Mouse (Mus musculus) ES-Bruce4 (cell line): ENCODE measurements around the gene Ywhae. TPM values are rescaled to one million over a fixed set of nuclear protein-coding genes. Genes with fewer than 3 reads are reported as not detected.
"Not testable (repeated sequence)": the region's sequence is repeated elsewhere in the genome, so short reads cannot be mapped to it uniquely, and the experiment has no call there.

Experiments
- H3K27ac ChIP-seq: 2 replicates; pipeline ENCODE4 v1.5.1; 2012; ENCODE audit warnings: low read length, inconsistent platforms; ENCODE audit not compliant: insufficient read depth
- H3K27me3 ChIP-seq: 2 replicates; pipeline ENCODE4 v1.6.1; 2012; ENCODE audit warnings: mild to moderate bottlenecking, low read length, inconsistent platforms; ENCODE audit not compliant: control insufficient read depth, poor library complexity, insufficient read depth, severe bottlenecking
- H3K36me3 ChIP-seq: 2 replicates; pipeline ENCODE4 v1.6.1; 2012; ENCODE audit warnings: inconsistent platforms, mild to moderate bottlenecking, low read length, moderate library complexity; ENCODE audit not compliant: control insufficient read depth, poor library complexity, insufficient read depth, severe bottlenecking
- H3K4me1 ChIP-seq: one replicate; pipeline ENCODE4 v1.8.1; 2011; ENCODE audit warnings: low read length; ENCODE audit not compliant: control insufficient read depth, insufficient read depth
- H3K4me3 ChIP-seq: 2 replicates; pipeline ENCODE4 v1.5.1; 2011; ENCODE audit warnings: low read depth, mild to moderate bottlenecking, low read length
- H3K9ac ChIP-seq: 2 replicates; pipeline ENCODE4 v1.6.1; 2012; ENCODE audit warnings: low read depth, mild to moderate bottlenecking, inconsistent platforms; ENCODE audit not compliant: poor library complexity, severe bottlenecking
- H3K9me3 ChIP-seq: replicated peaks from 2 replicates; pipeline ENCODE4 v1.6.1; 2012; ENCODE audit warnings: mild to moderate bottlenecking, low read length, inconsistent platforms; ENCODE audit not compliant: control insufficient read depth, poor library complexity, insufficient read depth, severe bottlenecking
- CTCF ChIP-seq: IDR thresholded peaks from one replicate; pipeline ENCODE4 v1.8.1; 2011; ENCODE audit warnings: low read depth, low read length
- EP300 ChIP-seq: IDR thresholded peaks from 2 replicates; pipeline ENCODE4 v1.6.1; 2011; ENCODE audit warnings: low read depth, low read length; ENCODE audit not compliant: insufficient read depth
- POLR2A ChIP-seq: IDR thresholded peaks from one replicate; pipeline ENCODE4 v1.8.1; 2011; ENCODE audit warnings: low read length; ENCODE audit not compliant: insufficient read depth
- polyA plus RNA-seq: library from polyadenylated mRNA; stranded (reverse); fragments of >200 nt; gene quantifications from 2 replicates; pipeline ENCODE4 v1.2.4, GENCODE M21; 2011; ENCODE audit warnings: low read depth; ENCODE audit not compliant: missing spikeins, insufficient read depth, insufficient read length

Gene Ywhae
- polyA plus RNA-seq, 1 experiment = 1,367 TPM

DNA sequence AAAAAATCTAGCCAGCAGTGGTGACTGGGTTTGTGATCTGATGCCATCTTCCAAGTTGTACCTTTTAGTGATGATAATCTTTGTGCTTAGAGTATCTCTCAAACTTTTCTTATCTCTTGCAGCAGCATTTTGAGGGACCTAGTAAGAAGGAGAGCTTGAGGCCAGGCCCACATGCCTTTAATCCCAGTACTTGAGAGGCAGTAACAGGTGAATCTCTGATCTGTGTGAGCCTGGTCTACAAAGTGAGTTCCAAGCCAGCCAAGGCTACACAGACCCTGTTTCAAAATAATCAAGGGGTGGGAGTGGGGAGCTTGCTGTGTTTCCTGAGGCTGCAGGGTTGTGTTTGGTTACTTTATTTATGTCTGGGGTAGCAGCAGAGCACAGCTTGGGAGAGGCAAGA lies 41.6 kb upstream of the Ywhae start:
- TF ChIP-seq CTCF (no peak), EP300 (no peak)
- Histone ChIP-seq H3K4me1 (peaks cover 1% of the 10 kb centered on the region), H3K9ac (no peak overlapping the region), H3K9me3 (no peaks in the 10 kb centered on the region), H3K36me3 (peaks cover 24% of the 10 kb centered on the region), H3K27ac (no peak overlapping the region), H3K4me3 (no peak overlapping the region), H3K27me3 (no peaks in the 10 kb centered on the region)

DNA sequence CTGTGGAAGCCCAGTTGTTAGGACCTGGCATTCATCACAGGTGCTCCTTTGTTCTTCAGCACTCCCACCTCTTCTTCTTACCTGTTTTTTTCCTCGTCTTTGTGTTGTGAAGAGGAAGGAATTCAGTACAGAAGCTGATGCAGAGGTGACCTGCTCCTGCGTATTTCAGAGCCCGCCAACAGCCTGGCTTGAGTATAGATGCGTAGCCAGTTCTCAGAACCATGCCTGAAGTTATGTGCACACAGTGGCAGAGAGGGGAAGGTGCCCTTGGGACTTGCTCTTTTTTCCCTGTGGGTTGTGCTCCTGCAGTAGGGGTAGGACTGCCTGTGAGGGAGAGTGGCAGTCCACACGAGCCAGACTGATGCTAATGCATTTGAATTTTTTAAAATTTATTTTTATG lies 39.1 kb upstream of the Ywhae start:
- no peaks in the 10 kb centered on the region for H3K27me3 ChIP-seq
- no peak overlapping the region for H3K4me3 ChIP-seq
- H3K9me3 ChIP-seq = no peaks in the 10 kb centered on the region
- H3K4me1 ChIP-seq = peaks cover 1% of the 10 kb centered on the region
- TF ChIP-seq CTCF (no peak), EP300 (no peak), POLR2A (no peak)
- H3K9ac ChIP-seq = no peak overlapping the region
- no peak overlapping the region for H3K27ac ChIP-seq
- H3K36me3 ChIP-seq = peaks cover 47% of the 10 kb centered on the region

DNA sequence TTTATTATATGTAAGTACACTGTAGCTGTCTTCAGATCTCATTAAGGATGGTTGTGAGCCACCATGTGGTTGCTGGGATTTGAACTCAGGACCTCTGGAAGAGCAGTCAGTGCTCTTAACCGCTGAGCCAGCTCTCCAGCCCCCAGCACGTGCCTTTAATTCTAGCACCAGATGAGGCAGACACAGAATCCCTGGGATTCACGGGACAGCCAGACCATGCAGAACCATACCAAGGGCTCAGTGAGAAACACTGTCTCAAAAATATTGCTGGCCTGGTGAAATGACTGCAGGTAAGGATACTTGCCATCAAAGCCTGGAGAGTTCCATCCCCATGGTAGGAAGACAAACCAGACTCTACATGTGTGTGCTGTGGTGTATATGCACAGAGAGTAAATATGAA lies 35.2 kb upstream of the Ywhae start:
- H3K4me1 ChIP-seq, H3K4me3 ChIP-seq, H3K9me3 ChIP-seq, H3K27me3 ChIP-seq, H3K9ac ChIP-seq, H3K27ac ChIP-seq: not testable (repeated sequence)
- peaks cover 61% of the 10 kb centered on the region for H3K36me3 ChIP-seq

DNA sequence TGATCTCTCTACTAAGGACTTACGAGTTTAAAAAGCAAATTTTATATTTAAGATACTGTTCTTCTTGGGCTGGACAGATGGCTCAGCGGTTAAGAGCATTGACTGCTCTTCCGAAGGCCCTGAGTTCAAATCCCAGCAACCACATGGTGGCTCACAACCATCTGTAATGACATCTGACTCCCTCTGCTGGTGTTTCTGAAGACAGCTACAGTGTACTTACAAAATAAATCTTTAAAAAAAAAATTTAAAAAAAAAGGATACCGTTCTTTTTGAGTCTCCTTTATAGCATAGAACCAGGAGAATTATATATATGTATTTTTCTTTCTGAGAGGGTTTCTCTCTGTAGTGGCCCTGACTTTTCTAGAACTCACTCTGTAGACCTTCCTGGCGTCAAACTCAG lies 32.1 kb upstream of the Ywhae start:
- TF ChIP-seq CTCF = no peak
- no peak for TF ChIP-seq EP300
- TF ChIP-seq POLR2A = no peak
- no peaks in the 10 kb centered on the region for H3K9me3 ChIP-seq
- H3K27ac ChIP-seq = no peak overlapping the region
- H3K9ac ChIP-seq = no peak overlapping the region
- H3K4me1 ChIP-seq = no peaks in the 10 kb centered on the region
- no peak overlapping the region for H3K4me3 ChIP-seq
- H3K27me3 ChIP-seq = no peaks in the 10 kb centered on the region
- H3K36me3 ChIP-seq = peaks cover 76% of the 10 kb centered on the region

DNA sequence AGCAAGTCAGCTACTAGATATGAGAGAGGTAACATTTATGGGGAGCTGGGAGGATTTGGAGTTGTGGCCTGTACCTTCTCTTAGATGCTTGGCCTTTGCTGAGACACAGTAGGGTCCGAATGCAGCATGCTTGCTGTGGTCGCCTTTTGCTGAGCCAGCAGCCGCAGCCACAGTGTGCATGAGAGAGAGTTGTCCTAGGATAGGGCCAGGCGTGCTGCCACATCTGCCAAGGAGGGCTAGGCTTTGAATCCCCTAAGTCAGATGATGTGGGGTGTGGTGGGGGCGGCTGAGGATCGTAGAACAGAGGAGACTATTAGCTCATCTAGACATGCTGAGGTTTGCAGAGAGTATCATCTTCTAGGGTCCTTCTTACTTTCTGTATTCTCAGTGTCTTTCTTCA lies 29.9 kb upstream of the Ywhae start:
- Histone ChIP-seq H3K27ac (no peak overlapping the region), H3K36me3 (peaks cover 59% of the 10 kb centered on the region)
- TF ChIP-seq CTCF (no peak), EP300 (no peak), POLR2A (no peak)

DNA sequence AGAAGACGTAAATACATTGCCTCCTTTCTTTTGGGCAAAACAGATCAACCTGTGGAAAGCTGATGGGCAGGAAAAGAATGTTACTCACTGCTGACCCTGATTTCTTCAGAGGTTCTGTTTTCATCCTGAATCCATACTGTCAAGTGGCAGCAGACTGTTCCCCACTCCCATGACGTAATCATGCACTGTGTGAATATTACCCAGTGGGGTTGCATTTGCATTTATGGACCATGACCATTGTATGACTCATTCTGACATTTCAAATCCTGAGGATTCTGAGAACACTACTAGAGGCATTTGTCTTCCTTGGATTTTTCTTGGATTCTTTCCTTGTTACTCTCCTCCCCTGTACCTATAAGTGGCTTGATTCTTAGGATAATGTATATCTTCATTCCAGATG lies 28.9 kb upstream of the Ywhae start:
- no peak overlapping the region for H3K4me3 ChIP-seq
- H3K27ac ChIP-seq = no peak overlapping the region
- peaks cover 52% of the 10 kb centered on the region for H3K36me3 ChIP-seq
- no peaks in the 10 kb centered on the region for H3K9me3 ChIP-seq
- H3K4me1 ChIP-seq = no peaks in the 10 kb centered on the region
- no peak overlapping the region for H3K9ac ChIP-seq
- H3K27me3 ChIP-seq = no peaks in the 10 kb centered on the region
- no peak for TF ChIP-seq EP300
- TF ChIP-seq CTCF = no peak

More for the DNA sequence above, 29.9 kb upstream of the Ywhae start:
- Histone ChIP-seq H3K27me3 (no peaks in the 10 kb centered on the region), H3K9ac (no peak overlapping the region), H3K4me3 (no peak overlapping the region), H3K9me3 (no peaks in the 10 kb centered on the region), H3K4me1 (no peaks in the 10 kb centered on the region)

DNA sequence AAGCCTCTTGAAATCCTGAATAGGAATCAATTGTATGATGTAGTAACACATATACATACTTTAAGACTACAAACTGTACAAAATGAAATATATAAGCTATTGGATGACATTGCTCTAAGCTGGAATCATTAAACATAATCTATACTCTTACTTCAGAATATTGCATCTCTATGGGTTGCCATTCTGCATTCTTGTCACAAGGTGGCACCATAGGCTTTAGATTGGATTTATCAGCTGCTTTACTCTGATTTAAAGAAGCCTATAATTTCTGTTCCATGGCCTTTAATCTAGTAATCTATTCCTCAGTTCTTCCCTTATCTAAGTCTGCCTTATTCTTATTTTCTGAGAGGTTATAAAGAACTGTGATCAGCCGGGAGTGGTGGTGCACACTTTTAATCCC lies 18.7 kb upstream of the Ywhae start:
- Histone ChIP-seq H3K9ac (no peak overlapping the region), H3K27me3 (no peaks in the 10 kb centered on the region), H3K4me3 (no peak overlapping the region), H3K36me3 (no peaks in the 10 kb centered on the region), H3K27ac (no peak overlapping the region), H3K9me3 (no peaks in the 10 kb centered on the region), H3K4me1 (no peaks in the 10 kb centered on the region)
- TF ChIP-seq EP300 = no peak
